Mouse (Mus musculus) heart, postnatal 0 days (tissue): Measurements from ENCODE around the gene Hinfp. TPM values are rescaled to one million over a fixed set of nuclear protein-coding genes. Genes with fewer than 3 reads are reported as not detected.
"Not testable (repeated sequence)": the region's sequence is repeated elsewhere in the genome, so short reads cannot be mapped to it uniquely, and the experiment has no call there.

Source experiments
- ATAC-seq: fragments of 200-750 bp; cut with Nextera tagmentation; 2 replicates; pipeline ENCODE4 v1.8.0; 2017; ENCODE audit warnings: low read depth, moderate number of reproducible peaks, moderate library complexity; ENCODE audit not compliant: insufficient read depth
- DNase-seq: peaks from one replicate; pipeline ENCODE4 v3.0.0-alpha.2; 2016; ENCODE audit warnings: low spot score
- H3K27ac ChIP-seq: fragments of 300-500 bp; sonication (generic); 2 replicates; pipeline ENCODE4 v1.5.1; 2014; ENCODE audit warnings: low read depth, mild to moderate bottlenecking
- H3K27me3 ChIP-seq: fragments of 300-500 bp; sonication (generic); 2 replicates; pipeline ENCODE4 v1.6.1; 2014; ENCODE audit warnings: low read length, mixed read lengths; ENCODE audit not compliant: control insufficient read depth, insufficient read depth
- H3K36me3 ChIP-seq: fragments of 300-500 bp; sonication (generic); replicated peaks from 2 replicates; pipeline ENCODE4 v1.6.1; 2014; ENCODE audit warnings: low read length, mixed read lengths; ENCODE audit not compliant: control insufficient read depth, insufficient read depth
- H3K4me1 ChIP-seq: fragments of 300-500 bp; sonication (generic); 2 replicates; pipeline ENCODE4 v1.6.1; 2014; ENCODE audit warnings: antibody characterized with exemption; ENCODE audit not compliant: control insufficient read depth, insufficient read depth
- H3K4me2 ChIP-seq: fragments of 300-500 bp; sonication (generic); 2 replicates; pipeline ENCODE4 v1.6.1; 2014; ENCODE audit warnings: low read depth, mild to moderate bottlenecking, low read length, moderate library complexity
- H3K4me3 ChIP-seq: fragments of 300-500 bp; sonication (generic); 2 replicates; pipeline ENCODE4 v1.5.1; 2014; ENCODE audit warnings: low read depth, low read length
- H3K9ac ChIP-seq: fragments of 300-500 bp; sonication (generic); replicated peaks from 2 replicates; pipeline ENCODE4 v1.6.1; 2014; ENCODE audit warnings: low read depth, low read length, mixed read lengths
- H3K9me3 ChIP-seq: fragments of 300-500 bp; sonication (generic); replicated peaks from 2 replicates; pipeline ENCODE4 v1.6.1; 2016; ENCODE audit warnings: low read length; ENCODE audit not compliant: control insufficient read depth
- CTCF ChIP-seq: IDR thresholded peaks from 2 replicates; pipeline ENCODE4 v1.5.1; 2016; ENCODE audit warnings: antibody characterized with exemption, control low read depth, low read depth
- EP300 ChIP-seq: IDR thresholded peaks from 2 replicates; pipeline ENCODE4 v1.6.1; 2016; ENCODE audit warnings: antibody characterized with exemption, low read depth
- WGBS: fragments of 180-500 bp; shearing (Covaris S2); extraction: QIAGEN DNeasy Blood & Tissue Kit; methylation state at CpG from one replicate; pipeline ENCODE4 v1.1.7; 2014; 5-methylcytosine and 5-hydroxymethylcytosine counted together
- polyA plus RNA-seq: library from polyadenylated mRNA; unstranded; fragments of >200 nt; fragmentation: Nextera tagmentation; extraction: Ambion mirVana; gene quantifications from 2 replicates; pipeline ENCODE4 v1.2.1, GENCODE M21; 2015
- total RNA-seq: library from RNA; depleted of rRNA; stranded (reverse); fragments of >200 nt; gene quantifications from 2 replicates; pipeline ENCODE4 v1.2.3, GENCODE M21; 2014; ENCODE audit warnings: low replicate concordance

Hinfp gene
- total and polyA plus RNA-seq, 2 experiments from 2014 or later, result 9.4 to 14.8 TPM

DNA sequence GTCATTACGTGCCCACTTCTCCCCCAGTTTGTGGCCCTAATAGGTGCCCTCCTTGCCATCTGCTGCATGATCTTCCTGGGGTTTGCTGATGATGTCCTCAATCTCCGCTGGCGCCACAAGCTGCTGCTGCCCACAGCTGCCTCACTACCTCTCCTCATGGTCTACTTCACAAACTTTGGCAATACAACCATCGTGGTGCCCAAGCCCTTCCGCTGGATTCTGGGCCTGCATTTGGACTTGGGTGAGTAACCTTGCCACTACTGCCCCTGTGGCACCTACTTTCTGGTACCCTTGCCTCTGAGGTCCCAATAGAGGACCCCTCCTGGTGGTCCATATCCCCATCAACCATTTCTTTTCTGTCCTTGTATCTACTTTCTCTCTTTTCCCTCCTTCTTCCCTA lies 22.5 kb upstream of the Hinfp start:
- Histone ChIP-seq H3K27me3 (no peaks in the 10 kb centered on the region), H3K36me3 (peaks cover 42% of the 10 kb centered on the region), H3K9me3 (no peaks in the 10 kb centered on the region), H3K4me1 (peaks cover 15% of the 10 kb centered on the region), H3K4me2 (peak overlapping the region; percentile 85), H3K27ac (0 out of 2 replicates have a peak overlapping the region, but pooled peaks have one; percentile 32), H3K9ac (peak overlapping the region; percentile 83; the same call in 1 of the 2 replicates), H3K4me3 (peak overlapping the region; percentile 78)
- DNase-seq (no peak), ATAC-seq (no peak)
- TF ChIP-seq CTCF (no peak), EP300 (no peak)
- 82% methylated on average over 5 of the region's 5 CpGs for WGBS

DNA sequence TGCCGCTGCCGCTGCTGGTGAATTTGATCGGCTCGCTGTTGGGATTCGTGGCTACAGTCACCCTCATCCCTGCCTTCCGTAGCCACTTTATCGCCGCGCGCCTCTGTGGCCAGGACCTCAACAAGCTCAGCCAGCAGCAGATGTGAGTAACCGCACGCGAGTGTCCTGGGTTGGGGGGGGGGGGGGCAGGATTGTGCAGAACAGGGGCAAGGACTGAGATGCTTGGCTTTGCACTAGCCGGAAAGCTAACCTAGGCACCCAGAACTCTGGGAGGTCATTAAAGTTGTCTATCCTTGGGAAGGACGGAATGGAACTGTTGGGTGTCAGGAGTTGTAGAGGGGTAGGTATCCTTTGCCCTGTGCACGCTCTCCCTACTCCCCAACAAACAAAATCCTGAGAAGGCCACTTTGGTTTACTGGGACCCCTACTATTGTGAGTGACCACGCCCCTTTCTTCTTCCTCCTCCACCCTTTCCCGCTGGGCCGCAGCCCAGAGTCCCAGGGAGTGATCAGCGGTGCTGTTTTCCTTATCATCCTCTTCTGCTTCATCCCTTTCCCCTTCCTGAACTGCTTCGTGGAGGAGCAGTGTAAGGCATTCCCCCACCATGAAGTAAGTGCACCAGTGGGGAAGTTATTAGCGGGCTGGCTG lies 21.7 kb upstream of the Hinfp start:
- DNase-seq, result no peak
- peak; percentile 25; the same call in 1 of the 2 replicates for ATAC-seq
- peaks cover 15% of the 10 kb centered on the region for H3K4me1 ChIP-seq
- peaks cover 34% of the 10 kb centered on the region for H3K36me3 ChIP-seq
- under 1% methylated on average over 19 of the region's 22 CpGs for WGBS
- no peaks in the 10 kb centered on the region for H3K9me3 ChIP-seq
- H3K27me3 ChIP-seq, result no peaks in the 10 kb centered on the region
- H3K27ac ChIP-seq, result peak overlapping the region; percentile 88
- no peak for TF ChIP-seq CTCF
- no peak for TF ChIP-seq EP300
- H3K4me3 ChIP-seq, result peak overlapping the region; percentile 78
- H3K4me2 ChIP-seq, result peak overlapping the region; percentile 85
- peak overlapping the region; percentile 83 for H3K9ac ChIP-seq

DNA sequence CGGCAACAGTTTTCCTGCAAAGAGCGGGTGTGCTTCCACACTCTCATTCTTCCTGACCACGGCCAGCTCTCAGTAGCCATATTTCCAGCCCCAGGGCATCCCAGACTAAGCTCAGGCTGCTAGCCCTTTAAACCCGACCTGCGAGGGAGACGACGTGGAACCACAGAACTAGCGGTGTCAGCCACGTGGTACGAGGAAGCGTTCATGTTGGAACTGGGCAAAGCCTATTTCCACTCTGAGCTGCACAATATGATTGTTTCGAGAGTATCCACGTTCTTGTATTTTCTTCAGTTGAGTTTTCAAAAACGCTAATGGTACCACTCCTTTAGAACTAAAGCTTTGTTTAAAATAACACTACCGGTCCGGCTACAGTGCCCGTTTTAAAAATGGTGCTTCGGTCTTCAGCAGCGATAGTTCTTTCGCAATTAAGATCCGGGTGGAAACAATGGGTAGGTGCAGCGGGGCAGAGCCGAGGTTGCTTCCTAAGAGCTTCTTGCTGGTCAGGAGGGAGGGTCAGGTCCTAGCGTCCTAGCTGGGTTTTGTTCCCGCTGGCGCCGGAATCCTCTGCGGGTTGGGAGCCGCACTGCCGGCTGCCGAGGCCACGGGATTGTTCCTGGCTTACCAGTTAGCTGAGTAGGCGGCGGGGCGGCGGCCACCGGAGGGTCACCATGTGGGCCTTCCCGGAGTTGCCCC lies 21.0 kb upstream of the Hinfp start:
- WGBS, result 1% methylated on average over 38 of the region's 38 CpGs
- Histone ChIP-seq H3K4me3 (peak overlapping the region; percentile 78), H3K9ac (peak overlapping the region; percentile 83), H3K27me3 (no peaks in the 10 kb centered on the region), H3K4me2 (peak overlapping the region; percentile 85), H3K4me1 (peaks cover 15% of the 10 kb centered on the region), H3K36me3 (peaks cover 28% of the 10 kb centered on the region), H3K27ac (peak overlapping the region; percentile 88), H3K9me3 (no peaks in the 10 kb centered on the region)
- ATAC-seq (peak; percentile 94), DNase-seq (peak; percentile 91)
- TF ChIP-seq EP300 (peak; percentile 64; the same call in 1 of the 2 replicates), CTCF (no peak)

DNA sequence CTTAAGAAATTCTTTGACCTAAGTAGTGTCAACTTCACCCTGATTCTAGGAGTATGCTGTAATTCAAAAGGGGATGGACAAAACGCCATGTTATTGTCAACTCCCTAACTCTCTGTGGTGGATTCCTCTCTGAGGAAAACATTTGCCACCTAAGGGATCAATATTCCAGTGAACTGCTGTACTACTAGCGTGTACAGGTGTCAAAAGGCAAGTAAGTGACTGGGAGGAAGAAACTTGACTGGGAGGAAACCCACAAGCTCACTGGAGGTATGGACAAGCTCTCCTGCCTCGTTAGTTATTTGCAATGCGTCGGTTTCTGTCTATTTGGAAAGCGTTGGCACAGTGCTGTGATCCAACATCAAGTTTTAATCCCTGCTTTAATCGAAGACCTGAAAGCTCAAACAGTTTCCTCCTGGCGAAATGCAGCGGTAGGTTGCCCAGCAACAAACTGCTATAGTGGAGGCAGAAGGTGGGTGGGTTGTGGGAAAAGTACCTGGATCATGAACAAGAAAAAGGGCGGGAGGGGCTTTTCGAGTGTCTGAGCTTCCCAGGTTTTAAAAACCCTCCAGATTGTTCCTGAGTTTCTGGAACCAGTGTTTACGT lies 20.4 kb upstream of the Hinfp start, which contains the start of gene Dpagt1:
TSS of gene Dpagt1 (plus strand) at position 252 of the 603 bp plus-strand sequence.
- no peaks in the 10 kb centered on the region for H3K27me3 ChIP-seq

DNA sequence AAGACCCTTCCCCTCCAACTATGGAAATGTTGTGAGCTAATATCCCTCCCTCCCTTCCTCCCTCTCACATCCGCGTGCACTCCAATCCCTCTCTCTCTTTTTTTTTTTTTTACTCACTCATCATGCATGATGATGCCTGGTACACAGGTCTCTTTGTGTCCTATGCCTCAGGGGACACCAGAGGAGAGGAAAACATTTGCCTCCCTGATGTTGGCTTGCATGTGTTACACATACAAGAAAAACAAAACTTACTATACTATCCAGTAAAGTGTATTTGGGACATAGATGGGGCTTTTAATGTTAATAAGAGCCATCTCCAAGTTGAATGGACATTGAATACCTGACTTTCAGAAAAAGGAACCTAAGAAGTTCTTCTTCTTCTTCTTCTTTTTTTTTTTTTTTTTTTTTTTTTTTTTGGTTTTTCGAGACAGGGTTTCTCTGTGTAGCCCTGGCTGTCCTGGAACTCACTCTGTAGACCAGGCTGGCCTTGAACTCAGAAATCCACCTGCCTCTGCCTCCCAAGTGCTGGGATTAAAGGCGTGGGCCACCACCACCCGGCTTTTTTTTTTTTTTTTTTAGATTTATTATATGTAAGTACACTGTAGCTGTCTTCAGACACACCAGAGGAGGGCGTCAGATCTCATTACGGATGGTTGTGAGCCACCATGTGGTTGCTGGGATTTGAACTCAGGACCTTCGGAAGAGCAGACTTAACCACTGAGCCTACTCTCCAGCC lies 19.7 kb upstream of the Hinfp start:
- Histone ChIP-seq H3K4me3 (peak overlapping the region; percentile 78; the same call in 1 of the 2 replicates), H3K4me1 (peaks cover 19% of the 10 kb centered on the region), H3K36me3 (peaks cover 14% of the 10 kb centered on the region), H3K27ac (peak overlapping the region; percentile 88), H3K4me2 (peak overlapping the region; percentile 85)
- WGBS, result 70% methylated on average over 7 of the region's 8 CpGs
- ATAC-seq, H3K27me3 ChIP-seq, H3K9ac ChIP-seq, DNase-seq, H3K9me3 ChIP-seq: not testable (repeated sequence)

More for the DNA sequence above, 20.4 kb upstream of the Hinfp start, which contains the start of gene Dpagt1:
- Histone ChIP-seq H3K4me2 (peak within 1 kb of the TSS; percentile 85), H3K36me3 (peaks cover 21% of the 10 kb centered on the region), H3K9ac (peak within 1 kb of the TSS; percentile 83), H3K4me1 (peaks cover 17% of the 10 kb centered on the region), H3K4me3 (peak within 1 kb of the TSS; percentile 78), H3K9me3 (no peaks in the 10 kb centered on the region), H3K27ac (peak within 1 kb of the TSS; percentile 88)
- 3% methylated on average over 12 of the region's 12 CpGs for WGBS
- DNase-seq (peak; percentile 43), ATAC-seq (no peak)
- TF ChIP-seq CTCF (no peak), EP300 (no peak)
